ENCODE assay signal across 24 mouse cellular contexts in the genomic region with DNA sequence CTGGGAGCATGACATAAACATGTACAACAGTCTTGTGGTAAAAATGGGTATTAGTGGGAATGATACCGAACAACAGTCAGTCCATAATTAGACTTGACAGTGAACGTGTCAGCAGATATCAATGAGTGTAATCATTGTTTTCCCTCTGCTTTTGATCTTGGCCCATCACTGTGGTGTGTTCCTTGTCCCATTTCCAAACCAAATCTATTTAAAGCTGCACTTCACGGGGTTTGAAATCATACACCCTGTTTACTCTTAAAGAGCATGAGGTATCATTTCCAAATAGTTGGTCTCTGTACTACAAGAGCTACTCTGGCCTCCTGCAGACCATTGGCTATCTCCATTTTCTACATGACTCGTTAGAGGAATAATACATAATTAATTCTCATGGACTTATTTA.
"Had no signal": no experiment of that assay in that cellular context is flagged by ENCODE, and none has a peak within 500 bp of the region (broad histone marks: within the 10 kb centered on the region; RNA-seq: fewer than 3 reads in every experiment).

No protein-coding gene starts in this region.

- H3K27me3 ChIP-seq: limb, embryonic 13.5 days; liver, embryonic 12.5 days; liver, embryonic 15.5 days; lung, embryonic 15.5 days; neural tube, embryonic 12.5 days; neural tube, embryonic 15.5 days; stomach, embryonic 15.5 days had no signal

- H3K9me3 ChIP-seq: limb, embryonic 10.5 days; limb, embryonic 13.5 days; liver, embryonic 12.5 days; liver, embryonic 15.5 days; lung, embryonic 15.5 days; megakaryocyte, embryonic 14.5 days; midbrain, embryonic 10.5 days; neural tube, embryonic 12.5 days; neural tube, embryonic 15.5 days; stomach, embryonic 15.5 days had no signal

- H3K4me3 ChIP-seq: layer of hippocampus, adult 2 months; limb, embryonic 10.5 days; limb, embryonic 13.5 days; liver, embryonic 12.5 days; liver, embryonic 15.5 days; lung, embryonic 15.5 days; megakaryocyte, embryonic 14.5 days; midbrain, embryonic 10.5 days; neural tube, embryonic 12.5 days; neural tube, embryonic 15.5 days; stomach, embryonic 15.5 days had no signal

- H3K9ac ChIP-seq: limb, embryonic 13.5 days; liver, embryonic 12.5 days; liver, embryonic 15.5 days; lung, embryonic 15.5 days; neural tube, embryonic 12.5 days; neural tube, embryonic 15.5 days; stomach, embryonic 15.5 days had no signal

- DNase-seq: kidney, postnatal 25 days; layer of hippocampus, adult 9-11 months; liver; lung, adult 18-20 months; lung, postnatal 10 days; lung, postnatal 36 days; midbrain, embryonic 14.5 days; right cerebral cortex, adult 18-20 months; right cerebral cortex, postnatal 14 days; right cerebral cortex, postnatal 4 days; spleen, adult 18-20 months; thymus, postnatal 25 days had no signal

- ATAC-seq: liver, embryonic 12.5 days had no signal

- H3K36me3 ChIP-seq: limb, embryonic 10.5 days; liver, embryonic 12.5 days; liver, embryonic 15.5 days; lung, embryonic 15.5 days; midbrain, embryonic 10.5 days; neural tube, embryonic 12.5 days; neural tube, embryonic 15.5 days; stomach, embryonic 15.5 days had no signal

- H3K4me1 ChIP-seq: liver, embryonic 12.5 days; liver, embryonic 15.5 days; megakaryocyte, embryonic 14.5 days; midbrain, embryonic 10.5 days had no signal

- H3K27ac ChIP-seq: kidney, postnatal 0 days; layer of hippocampus, adult 2 months; limb, embryonic 10.5 days; limb, embryonic 13.5 days; liver, embryonic 12.5 days; liver, embryonic 15.5 days; lung, embryonic 15.5 days; midbrain, embryonic 10.5 days; neural tube, embryonic 12.5 days; neural tube, embryonic 15.5 days; stomach, embryonic 15.5 days had no signal

- H3K4me2 ChIP-seq: limb, embryonic 13.5 days; liver, embryonic 12.5 days; liver, embryonic 15.5 days; lung, embryonic 15.5 days; neural tube, embryonic 12.5 days; neural tube, embryonic 15.5 days; stomach, embryonic 15.5 days had no signal
